Mouse (Mus musculus): ENCODE measurements around the gene Gm20489.

DNA sequence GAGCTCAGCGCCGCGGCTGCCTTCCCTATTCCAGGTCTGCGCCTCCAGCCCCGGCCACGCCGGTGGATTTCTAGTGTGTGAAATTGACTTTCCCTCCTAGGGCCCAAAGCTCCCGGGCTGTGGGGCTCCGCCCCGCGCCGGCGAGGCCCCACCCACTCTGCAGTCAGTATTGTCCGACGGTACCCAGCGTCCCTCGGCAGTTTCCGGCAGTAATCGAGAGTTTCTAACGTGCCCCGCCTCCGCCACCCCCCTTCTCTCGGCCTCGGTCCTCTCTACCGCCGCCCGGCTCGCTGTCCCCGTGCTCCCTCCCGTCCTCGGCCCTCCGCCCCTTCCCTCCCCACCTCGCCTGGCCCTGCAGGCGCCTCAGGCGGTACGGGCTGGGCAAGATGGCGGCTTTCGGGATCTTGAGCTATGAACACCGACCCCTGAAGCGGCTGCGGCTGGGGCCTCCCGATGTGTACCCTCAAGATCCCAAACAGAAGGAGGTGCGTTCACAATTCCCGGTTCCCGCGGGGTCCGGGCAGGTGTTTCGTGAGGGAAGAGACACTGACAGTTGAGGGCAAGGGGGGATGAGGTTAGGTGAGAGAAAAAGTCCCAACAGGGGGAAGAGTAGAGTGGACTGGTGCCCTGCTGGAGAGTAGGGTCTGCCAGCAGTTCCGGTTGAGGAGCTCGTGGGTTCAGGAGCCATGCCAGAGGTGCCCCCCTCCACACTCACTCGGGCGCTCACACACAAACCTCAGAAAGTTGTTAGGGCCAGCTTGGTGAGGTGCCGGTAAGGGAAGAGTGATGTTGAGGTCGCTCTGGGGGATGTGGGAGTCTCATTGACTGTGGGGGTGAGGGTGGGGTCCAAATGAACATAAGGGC, 5.3 kb upstream of the Gm20489 start, which contains the start of gene Med12:
- no peak for TF ChIP-seq CTCF (IDR thresholded peaks at IDR 0.05; ENCODE audit: borderline replicate concordance, insufficient read depth, low read length)
- peak; percentile 50; the same call in 1 of the 2 replicates for TF ChIP-seq POLR2A (IDR thresholded peaks at IDR 0.05; ENCODE audit: low read depth, low read length)
